Mouse (Mus musculus) ovary, postnatal 14 days (tissue): ENCODE results near the gene Lgr5.

ENCODE experiments used
- DNase-seq: peaks from one replicate; pipeline ENCODE4 v3.0.0; 2022; ENCODE audit warnings: low spot score

Lgr5 gene

GRCm38 (mm10) chr10:115505155-115505554 lies 82.4 kb downstream of the Lgr5 start:
- no peak for DNase-seq

DNA sequence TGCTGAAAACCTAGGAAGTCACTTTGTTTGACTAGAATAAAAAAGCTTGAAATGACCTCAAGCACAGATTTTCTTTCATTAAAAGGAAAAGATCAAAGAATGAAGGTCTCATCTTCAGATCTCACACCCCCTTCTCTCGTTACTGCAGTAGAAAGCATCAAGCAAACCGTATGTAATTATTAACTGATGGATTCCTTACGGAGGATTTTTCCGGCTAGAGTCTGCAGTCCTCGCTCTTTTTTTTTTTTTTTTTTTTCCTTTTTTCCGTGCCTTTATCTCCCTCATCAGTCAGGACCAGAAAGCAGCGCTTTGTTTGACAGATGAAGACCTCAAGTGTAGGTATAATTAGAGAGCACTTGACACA lies 93.8 kb downstream of the Lgr5 start:
- DNase-seq = no peak

DNA sequence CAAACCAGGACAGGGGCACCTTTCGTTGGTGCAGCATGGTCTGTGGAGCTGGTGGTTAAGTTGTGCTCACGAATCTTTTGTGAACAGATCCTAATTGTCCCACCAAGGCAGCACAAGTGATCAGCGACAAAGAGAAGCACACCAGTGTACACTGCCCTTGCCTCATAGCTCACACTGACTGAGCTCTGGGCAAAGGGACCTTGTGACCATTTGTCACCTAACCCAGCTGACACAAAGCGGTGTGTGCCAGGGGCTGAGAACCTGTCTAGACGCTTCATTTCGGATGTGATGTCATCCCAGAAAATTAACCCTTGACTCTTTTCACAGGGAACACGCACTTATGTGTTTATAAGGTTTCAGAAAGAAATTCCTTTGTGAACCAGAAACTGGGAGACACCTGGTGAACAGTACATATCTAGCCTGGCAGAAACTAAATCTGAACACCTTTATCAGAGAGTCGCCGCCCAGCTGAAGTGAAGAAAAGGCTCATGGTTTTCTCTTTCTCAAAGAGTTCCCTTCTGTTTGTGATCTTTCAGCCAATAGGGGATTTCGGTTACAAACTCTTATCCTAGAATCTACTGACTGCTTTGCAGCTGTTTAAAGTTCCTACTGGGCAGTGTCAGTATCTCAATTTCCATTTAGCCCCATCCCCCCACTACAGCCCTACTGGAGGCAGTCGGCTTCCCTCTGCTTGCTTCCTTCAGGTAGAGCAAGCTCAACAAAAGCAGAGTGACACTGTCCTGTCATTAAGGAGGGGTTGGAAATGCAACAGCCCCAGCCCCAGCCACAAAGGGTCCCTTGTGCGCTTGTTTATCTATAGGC lies 94.4 kb downstream of the Lgr5 start:
- DNase-seq = no peak

DNA sequence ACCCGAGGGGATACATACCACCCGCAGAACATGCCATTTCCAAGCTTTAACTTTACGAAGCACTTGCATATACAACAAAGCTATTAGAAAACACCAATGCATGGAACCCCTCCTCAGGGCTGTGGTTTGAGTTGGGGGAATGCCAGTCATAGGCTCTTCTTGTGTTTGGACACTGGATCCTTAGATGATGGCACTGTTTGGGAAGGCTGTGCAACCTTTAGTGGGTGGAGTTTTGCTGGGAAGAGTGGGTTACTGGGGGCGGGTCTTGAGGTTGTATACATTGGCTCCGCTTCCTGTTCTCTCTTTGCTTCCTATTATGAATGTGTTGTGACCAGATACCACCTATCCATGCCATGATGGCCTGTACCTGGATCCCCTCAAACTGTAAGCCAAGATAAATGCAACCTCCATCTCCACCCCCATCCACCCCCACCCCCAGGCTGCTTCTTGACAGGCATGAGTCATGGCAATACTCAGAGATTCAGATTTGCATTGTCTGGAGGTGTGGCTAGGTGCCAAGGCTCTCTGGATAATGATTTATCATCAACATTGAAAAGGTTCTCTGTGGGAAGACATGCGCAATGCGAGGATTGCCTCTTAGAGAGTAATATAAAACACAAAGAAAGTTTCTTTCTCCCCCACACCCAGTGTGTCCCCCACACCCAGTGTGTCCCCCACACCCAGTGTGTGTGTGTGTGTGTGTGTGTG lies 95.6 kb downstream of the Lgr5 start:
- no peak for DNase-seq

- DNase-seq = no peak
These were observed 102.0 kb downstream of the Lgr5 start for GRCm38 (mm10) chr10:115485602-115486001.

DNA sequence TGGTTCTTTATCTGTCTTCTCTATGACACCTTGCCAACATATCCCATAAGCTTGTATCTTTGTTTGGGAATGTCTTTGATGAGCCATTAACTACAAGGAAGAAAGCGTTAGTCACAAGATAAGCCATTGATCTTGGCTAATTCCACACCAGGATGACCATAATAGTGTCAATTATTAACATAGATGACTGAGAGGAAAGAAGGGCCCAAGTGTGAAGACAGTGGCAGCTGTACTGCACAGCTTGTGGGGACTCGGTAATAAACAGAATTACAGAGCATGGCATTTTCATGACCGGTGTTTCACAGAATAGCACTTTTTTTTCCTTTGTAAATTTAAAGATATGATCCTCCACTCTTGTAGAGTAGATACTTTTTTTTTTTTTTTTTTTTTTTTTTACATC lies 102.9 kb downstream of the Lgr5 start:
- DNase-seq = no peak

GRCm38 (mm10) chr10:115478441-115479141 lies 109.0 kb downstream of the Lgr5 start:
- no peak for DNase-seq

GRCm38 (mm10) chr10:115476506-115476905 lies 111.1 kb downstream of the Lgr5 start:
- no peak for DNase-seq

GRCm38 (mm10) chr10:115475000-115475550 lies 112.5 kb downstream of the Lgr5 start:
- no peak for DNase-seq

DNA sequence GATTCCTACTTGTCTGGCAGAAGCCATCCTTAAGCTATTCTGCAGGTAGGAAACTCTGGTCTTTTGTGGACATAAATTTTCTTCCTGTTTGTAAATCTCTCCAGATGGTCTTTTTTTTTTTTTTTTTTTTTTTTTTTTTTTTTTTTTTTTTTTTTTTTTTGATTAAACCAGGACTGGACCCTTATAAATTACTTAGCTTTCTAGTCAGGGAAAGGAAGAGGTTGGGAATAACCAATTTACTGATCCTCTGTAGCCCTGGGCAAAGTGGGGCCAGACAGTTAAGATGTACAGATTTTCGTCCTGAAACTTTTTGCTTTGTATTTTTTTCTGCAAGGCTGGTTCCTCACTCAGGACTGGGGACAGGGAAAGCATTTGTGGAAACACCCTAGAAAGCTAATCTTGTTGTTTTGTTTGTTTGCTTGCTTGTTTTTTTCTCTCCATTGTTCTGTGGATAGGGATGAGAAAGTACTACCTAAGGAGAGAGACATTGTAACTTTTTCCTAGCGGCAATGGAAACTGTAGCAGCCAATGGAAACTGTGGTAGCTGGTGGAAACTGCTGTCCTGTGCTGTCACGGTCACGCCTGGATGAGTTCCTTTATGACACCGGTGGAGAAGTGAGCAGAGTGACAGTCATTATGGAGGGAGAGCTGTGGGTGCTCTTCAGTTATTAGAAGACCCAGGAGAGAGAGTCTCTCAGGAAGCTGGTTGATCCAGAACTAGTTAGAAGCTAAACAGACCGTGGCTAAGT lies 114.2 kb downstream of the Lgr5 start:
- no peak for DNase-seq

- DNase-seq = no peak
These were observed 116.8 kb downstream of the Lgr5 start for GRCm38 (mm10) chr10:115470621-115471334.

- DNase-seq = no peak
These were observed 118.5 kb downstream of the Lgr5 start for GRCm38 (mm10) chr10:115469040-115469439.

DNA sequence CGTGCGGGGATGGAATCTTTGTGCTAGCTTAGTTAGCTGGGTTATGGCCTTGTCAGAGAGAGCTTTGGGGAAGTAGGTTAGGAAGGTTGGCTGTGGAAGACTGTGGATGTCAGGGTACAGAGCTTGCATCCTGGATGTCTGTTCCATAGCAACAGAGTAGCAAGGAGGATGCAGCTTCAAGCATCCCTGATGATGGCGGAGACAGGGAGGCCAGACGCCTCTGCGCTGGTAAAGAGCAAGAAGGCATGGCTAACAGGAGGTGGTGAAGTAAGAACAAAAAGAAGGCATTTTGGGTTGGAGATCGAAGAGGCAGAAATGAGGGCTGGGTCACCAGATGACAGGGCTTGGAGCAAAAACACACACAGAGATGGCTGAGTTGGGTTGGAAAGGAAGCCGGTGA lies 118.9 kb downstream of the Lgr5 start:
- DNase-seq = no peak

GRCm38 (mm10) chr10:115467985-115468384 lies 119.6 kb downstream of the Lgr5 start:
- no peak for DNase-seq

DNA sequence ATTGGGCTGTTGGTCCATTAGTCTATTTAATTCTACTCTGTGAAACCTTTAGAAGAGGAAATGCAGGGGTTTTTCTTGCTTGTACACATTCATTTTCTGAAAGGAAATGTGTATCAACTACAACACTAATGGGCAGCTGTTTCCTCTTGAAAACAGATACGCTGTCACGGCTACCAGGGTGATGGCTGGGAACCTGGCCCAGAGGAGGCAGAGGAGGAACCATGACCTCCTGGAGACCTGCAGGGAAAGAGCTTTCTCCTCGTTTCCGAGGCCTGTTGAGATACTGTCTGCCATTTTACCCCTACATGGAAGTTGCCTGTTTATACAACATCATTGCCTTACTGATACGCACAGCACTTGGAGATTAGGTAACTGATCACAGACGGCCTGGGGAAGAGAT lies 121.8 kb downstream of the Lgr5 start:
- no peak for DNase-seq

GRCm38 (mm10) chr10:115465072-115465471 lies 122.5 kb downstream of the Lgr5 start:
- no peak for DNase-seq

DNA sequence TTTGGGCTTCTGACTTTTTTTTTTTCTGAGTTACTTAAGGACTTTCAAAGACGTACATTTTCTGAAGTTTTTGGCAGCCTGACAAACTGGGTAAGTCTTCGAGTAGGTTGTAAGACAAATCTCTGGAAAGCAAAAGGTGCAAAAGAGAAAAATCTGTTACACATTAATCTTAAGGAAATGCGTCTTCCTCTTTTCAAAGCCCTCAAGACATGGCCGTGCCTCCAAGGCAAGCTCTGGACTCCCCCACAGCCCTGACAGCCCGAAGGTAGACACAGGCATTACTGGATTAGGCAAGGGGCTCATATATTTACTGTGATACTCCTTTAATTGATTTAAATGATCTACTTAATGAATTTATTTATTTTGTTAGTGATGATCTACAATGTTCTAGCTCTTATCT lies 124.9 kb downstream of the Lgr5 start:
- no peak for DNase-seq

GRCm38 (mm10) chr10:115457368-115458021 lies 130.1 kb downstream of the Lgr5 start:
- no peak for DNase-seq

GRCm38 (mm10) chr10:115448614-115449013 lies 139.0 kb downstream of the Lgr5 start:
- no peak for DNase-seq

GRCm38 (mm10) chr10:115437286-115437685 lies 150.3 kb downstream of the Lgr5 start:
- DNase-seq = no peak

- DNase-seq = no peak
These were observed 162.2 kb downstream of the Lgr5 start for GRCm38 (mm10) chr10:115425351-115425750.
